Mouse (Mus musculus): ENCODE measurements around the gene Slc34a1.

DNA sequence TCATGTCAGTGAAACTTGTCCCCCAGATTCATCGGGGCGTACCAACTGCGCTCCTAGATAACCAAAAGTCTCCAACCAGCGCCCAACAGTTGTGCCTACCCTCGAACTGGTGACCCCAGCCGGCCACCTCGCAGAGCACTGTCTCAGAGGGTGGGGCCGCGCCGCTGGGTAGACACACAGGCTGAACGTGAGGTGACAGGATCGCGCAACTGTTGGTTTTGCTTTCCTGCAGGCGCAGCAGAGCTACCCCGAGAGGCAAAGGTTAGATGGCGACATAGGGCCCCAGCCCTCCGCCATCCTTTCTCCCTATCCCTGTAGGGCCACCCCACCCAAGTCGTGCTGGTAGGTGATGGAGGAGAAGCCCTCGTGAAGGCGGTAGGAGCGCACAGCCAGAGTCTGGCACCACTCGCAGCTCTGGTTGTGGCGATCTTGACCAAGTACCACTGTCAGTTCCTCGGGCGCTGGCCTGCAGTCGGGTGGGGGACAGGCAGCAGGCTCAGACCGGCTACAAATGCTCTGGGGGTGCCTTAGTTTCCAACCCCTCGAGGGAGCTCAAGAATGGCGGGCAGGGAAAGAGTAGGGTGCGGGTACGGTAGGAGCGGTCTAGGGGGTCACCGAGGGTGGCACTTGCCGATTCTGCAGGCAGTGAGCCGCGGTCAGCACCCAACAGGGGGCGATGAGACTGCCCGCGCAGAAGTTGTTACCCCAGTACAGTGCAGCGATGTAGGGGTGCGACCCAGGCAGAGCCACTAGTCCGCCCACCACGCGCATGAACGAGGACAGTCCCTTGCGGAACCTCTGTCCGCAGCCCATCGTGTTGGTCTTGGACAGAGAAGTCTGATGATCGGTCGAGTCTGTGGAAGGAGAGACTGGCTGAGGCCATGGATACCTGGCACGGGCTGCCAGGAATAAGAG lies 22.3 kb downstream of the Slc34a1 start:
- TF ChIP-seq POLR2A (IDR thresholded peaks at IDR 0.05; ENCODE audit: insufficient read depth, low read depth, low read length) (no peak), CTCF (IDR thresholded peaks at IDR 0.05; ENCODE audit: insufficient read depth, low read depth, low read length) (no peak)

Data from olfactory bulb, adult 2 months (tissue).